Mouse (Mus musculus) induced T-regulatory cell, adult 2 months (primary cell): ENCODE data around the gene Oxt.

Experiments
- DNase-seq: peaks from one replicate; pipeline ENCODE4 v3.0.0-alpha.2; 2012; ENCODE audit warnings: low read depth

Oxt gene

GRCm38 (mm10) chr2:130578148-130578547, 2.2 kb downstream of the Oxt start:
- DNase-seq, result peak; percentile 78

GRCm38 (mm10) chr2:130579791-130580190, 3.8 kb downstream of the Oxt start:
- peak; percentile 34 for DNase-seq

GRCm38 (mm10) chr2:130581201-130581600, 5.2 kb downstream of the Oxt start:
- no peak for DNase-seq

- no peak for DNase-seq
These were observed 6.6 kb downstream of the Oxt start, which contains the start of gene Avp for GRCm38 (mm10) chr2:130582552-130582951. Gene Avp, minus strand, starts transcription at chr2:130582554.

- no peak for DNase-seq
These were observed 8.1 kb downstream of the Oxt start for GRCm38 (mm10) chr2:130583902-130584560.

- DNase-seq, result no peak
These were observed 10.0 kb downstream of the Oxt start for GRCm38 (mm10) chr2:130586016-130586415.

GRCm38 (mm10) chr2:130588373-130588772, 12.4 kb downstream of the Oxt start:
- DNase-seq, result no peak

- no peak for DNase-seq
These were observed 13.2 kb downstream of the Oxt start for GRCm38 (mm10) chr2:130589157-130589556.

GRCm38 (mm10) chr2:130589761-130590160, 13.8 kb downstream of the Oxt start:
- no peak for DNase-seq

- no peak for DNase-seq
These were observed 15.0 kb downstream of the Oxt start for GRCm38 (mm10) chr2:130591016-130591415.

GRCm38 (mm10) chr2:130595596-130595995, 19.6 kb downstream of the Oxt start:
- DNase-seq, result no peak

GRCm38 (mm10) chr2:130597601-130598010, 21.6 kb downstream of the Oxt start:
- DNase-seq, result peak; percentile 36

- no peak for DNase-seq
These were observed 22.4 kb downstream of the Oxt start for GRCm38 (mm10) chr2:130598399-130598798.

- DNase-seq, result no peak
These were observed 26.2 kb downstream of the Oxt start for GRCm38 (mm10) chr2:130602195-130602594.

GRCm38 (mm10) chr2:130613091-130613490, 37.1 kb downstream of the Oxt start:
- peak; percentile 24 for DNase-seq

GRCm38 (mm10) chr2:130618972-130619371, 43.0 kb downstream of the Oxt start:
- no peak for DNase-seq
